Mouse (Mus musculus): ENCODE data around the gene Ncbp3.

Gene Ncbp3

DNA sequence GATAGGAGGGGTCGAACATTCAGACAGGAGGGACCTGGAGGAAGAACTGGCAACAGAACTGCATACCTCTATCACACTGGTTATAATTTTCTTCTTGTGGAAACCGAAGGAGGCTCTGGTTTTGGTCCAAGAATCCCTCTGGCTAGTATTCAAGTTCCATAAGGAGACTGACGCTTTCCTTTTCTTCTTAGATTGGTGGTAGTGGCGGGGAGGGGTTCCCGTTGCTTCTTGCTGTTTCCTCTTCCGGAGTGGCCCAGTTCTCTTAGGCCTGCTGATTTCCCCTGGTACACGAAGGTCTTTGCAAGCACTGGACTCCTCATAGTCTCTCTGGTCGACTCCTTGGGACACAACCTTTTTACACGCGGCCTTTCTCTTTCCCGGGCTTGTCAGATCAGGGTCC is 89.5 kb downstream of the Ncbp3 start:
- DNase-seq (ENCODE audit: low read depth, low spot score), result no peak

DNA sequence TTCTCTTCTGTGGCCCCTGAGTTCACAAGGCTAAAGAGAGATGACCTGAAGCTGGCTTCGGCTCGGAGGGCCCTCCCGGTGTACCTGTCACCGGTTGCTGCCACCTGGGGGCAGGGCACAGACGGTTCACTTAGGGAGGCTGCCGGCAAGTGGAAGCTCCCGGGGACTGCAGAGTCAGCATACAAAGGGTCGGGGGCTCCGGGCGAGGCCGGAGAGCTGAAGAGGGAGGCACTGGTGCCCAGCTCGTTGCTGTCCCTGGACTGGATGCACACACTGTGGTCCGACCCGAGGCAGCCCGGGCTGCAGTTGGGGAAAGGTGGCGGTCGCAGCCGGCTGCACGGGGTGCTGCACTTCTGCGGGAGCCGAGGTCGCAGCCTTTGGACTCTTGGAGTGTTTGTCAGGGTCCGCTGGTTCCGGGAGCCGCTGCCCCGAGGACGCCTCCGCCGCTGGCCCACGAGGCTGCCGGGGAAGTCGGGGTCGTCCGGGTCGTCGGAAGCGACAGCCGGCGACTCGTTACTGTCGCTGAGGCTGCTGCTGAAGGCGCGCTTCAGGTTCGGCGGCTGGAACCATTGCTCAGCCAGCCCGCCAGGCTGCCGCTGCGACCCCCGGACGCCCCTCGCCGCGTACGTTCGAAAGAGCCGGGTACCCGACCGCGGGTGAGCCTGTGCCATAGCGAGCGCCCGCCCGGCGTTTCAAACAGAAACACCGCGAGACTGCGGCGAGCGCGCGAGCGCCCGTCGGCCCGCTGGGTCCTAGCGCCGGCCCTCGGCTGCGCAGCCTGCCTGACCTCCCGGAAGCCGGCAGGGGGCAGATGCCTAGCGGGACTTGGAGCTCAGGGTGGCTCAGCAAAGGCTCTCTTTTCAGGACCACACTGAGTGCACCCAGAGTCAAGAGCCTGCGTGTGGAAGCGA is 90.3 kb downstream of the Ncbp3 start, which contains the start of gene Haspin:
Gene Haspin, minus strand, starts transcription at position 704 of the 911 bp plus-strand sequence.
- peak; percentile 95 for DNase-seq (ENCODE audit: low read depth, low spot score)
